Mouse (Mus musculus): ENCODE data around the gene Gfod1. TPM values are rescaled to one million over a fixed set of nuclear protein-coding genes. Genes with fewer than 3 reads are reported as not detected.

Gfod1 gene
- polyA plus RNA-seq, 2 experiments from 2014 or later: 1.8 to 4.2 TPM

DNA sequence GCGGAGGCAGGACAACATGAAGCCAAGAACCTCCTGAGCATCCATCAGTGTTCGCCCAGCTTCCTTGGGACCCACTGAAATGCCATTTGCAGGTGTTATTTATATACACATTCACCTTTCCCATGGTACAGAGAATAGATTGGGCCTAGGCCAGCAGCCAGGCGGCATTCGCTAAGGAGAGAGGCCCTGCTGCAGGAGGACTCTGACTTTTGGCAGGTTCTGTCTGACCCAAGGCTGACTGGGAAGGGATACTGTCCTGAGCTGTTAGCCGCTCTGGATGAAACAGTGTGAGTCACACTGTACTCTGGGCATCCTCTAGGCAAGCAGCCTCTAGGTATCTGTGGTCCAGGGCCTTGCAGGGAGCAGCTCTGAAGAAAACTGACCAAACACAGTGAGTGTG lies 6.4 kb downstream of the Gfod1 start:
- no peak for ATAC-seq

- ATAC-seq: no peak
These were observed 7.7 kb downstream of the Gfod1 start for GRCm38 (mm10) chr13:43296140-43296805.

DNA sequence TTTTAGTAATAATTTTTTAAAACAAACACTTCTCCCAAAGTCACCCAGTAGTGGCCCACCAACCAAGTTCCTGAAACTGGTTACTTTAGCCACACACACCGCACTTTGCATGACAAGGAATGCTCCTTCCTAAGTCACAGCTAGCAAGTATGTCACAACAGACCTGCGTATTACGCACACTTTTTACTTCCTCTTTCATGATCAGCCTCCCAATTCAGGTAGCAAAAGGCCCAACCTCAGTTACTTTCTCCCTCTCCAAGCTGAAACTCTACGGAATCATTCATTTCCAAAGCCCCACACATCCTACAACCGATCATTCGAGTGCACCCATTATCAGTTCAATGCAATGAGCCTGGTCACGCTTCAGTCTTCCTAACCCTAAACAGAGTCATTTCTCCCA lies 8.3 kb downstream of the Gfod1 start:
- ATAC-seq: no peak

GRCm38 (mm10) chr13:43294957-43295590 lies 8.9 kb downstream of the Gfod1 start:
- no peak for ATAC-seq

GRCm38 (mm10) chr13:43292892-43293291 lies 11.1 kb downstream of the Gfod1 start:
- no peak for ATAC-seq

- ATAC-seq: no peak
These were observed 14.9 kb downstream of the Gfod1 start for GRCm38 (mm10) chr13:43289076-43289475.

DNA sequence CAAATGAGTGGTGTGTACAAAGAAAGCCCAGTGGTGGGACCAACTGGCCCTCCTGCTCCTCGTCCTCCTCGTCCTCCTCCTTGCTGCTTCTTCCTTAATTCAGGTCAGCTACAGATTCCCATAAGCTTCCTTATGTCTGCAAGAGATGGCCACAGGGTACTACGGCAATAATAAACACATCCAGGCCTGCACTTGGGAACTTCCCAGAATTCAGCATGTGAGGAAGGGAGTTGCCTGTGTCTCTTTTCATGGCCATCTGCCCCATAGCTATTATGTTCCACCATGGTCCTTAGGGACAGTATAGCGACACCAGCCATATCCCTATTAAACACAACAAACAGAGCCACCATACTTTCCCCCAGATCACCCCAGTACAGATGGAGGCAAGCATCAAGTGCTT lies 15.5 kb downstream of the Gfod1 start:
- ATAC-seq: no peak

GRCm38 (mm10) chr13:43288026-43288425 lies 15.9 kb downstream of the Gfod1 start:
- no peak for ATAC-seq

- ATAC-seq: no peak
These were observed 17.1 kb downstream of the Gfod1 start for GRCm38 (mm10) chr13:43286836-43287235.

DNA sequence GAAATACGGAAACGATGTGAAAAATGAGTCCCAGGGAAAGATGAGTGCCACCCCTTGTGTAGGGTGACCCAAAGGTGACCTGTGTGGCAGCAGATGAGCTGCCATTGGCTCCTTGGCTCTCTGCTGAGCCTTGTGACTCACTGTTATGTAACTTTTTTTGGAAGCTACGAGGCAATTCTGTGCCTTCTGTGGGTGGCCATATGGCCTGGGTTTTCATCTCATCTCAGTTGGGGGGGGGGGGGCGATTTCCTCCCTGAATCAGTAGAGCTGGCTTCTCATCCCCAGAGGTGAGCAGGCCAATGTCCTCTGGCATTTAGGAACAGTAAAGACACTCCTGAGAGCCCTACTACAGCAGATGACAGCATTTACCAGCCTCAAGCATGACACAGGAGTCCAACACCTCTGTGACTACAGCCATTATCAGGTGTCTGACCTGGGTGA lies 19.2 kb downstream of the Gfod1 start:
- ATAC-seq: no peak

DNA sequence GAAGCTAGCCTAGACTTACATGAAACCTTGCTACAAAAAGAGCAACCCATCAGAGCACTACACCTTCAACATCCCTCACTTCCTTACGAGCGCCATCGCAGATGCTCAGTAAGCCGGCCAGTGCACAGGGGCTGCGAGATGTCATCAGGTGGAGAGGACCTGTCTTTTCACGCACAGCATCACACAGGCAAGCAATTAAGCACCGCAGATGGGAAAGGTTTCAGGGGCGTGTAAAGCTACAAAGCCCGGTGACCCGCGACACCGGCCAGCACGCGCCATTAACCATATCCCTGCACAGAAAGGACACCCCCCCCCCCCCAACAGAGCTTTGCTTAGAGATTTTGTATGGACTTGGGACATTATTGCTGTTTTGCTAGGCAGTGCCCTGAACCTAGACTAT lies 30.1 kb downstream of the Gfod1 start:
- ATAC-seq: no peak

GRCm38 (mm10) chr13:43272303-43273135 lies 31.5 kb downstream of the Gfod1 start:
- no peak for ATAC-seq

GRCm38 (mm10) chr13:43271481-43271880 lies 32.5 kb downstream of the Gfod1 start:
- ATAC-seq: no peak

- ATAC-seq: no peak
These were observed 33.8 kb downstream of the Gfod1 start for GRCm38 (mm10) chr13:43270220-43270597.

- no peak for ATAC-seq
These were observed 34.3 kb downstream of the Gfod1 start for GRCm38 (mm10) chr13:43269460-43270219.

- peak; percentile 93 for ATAC-seq
These were observed 35.2 kb downstream of the Gfod1 start for GRCm38 (mm10) chr13:43268539-43269327.

DNA sequence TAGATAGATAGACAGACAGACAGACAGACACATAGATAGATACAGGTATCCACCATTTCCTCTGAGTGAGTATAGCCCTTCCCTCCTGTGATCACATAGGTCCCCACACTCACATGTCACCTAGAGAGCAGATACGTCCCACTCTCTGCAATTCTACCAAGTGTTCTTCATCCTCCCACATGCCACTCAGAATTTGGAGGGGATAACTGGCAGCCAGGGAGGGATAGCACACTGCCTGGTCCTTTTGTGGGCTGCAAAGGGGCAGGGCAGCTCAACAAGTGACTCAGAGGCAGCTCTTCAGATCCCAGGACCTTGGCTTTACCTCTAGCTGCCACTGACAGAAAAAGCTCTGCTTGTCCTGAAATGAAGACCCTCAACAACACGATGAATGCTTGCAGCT lies 36.1 kb downstream of the Gfod1 start:
- no peak for ATAC-seq

GRCm38 (mm10) chr13:43267216-43267615 lies 36.8 kb downstream of the Gfod1 start:
- ATAC-seq: no peak

GRCm38 (mm10) chr13:43266333-43266732 lies 37.6 kb downstream of the Gfod1 start:
- no peak for ATAC-seq

GRCm38 (mm10) chr13:43265116-43265515 lies 38.9 kb downstream of the Gfod1 start:
- no peak for ATAC-seq

GRCm38 (mm10) chr13:43263646-43264045 lies 40.3 kb downstream of the Gfod1 start:
- no peak for ATAC-seq
